Mouse (Mus musculus) layer of hippocampus, postnatal 25 days (tissue): ENCODE data around the gene Anks6. TPM values are rescaled to one million over a fixed set of nuclear protein-coding genes. Genes with fewer than 3 reads are reported as not detected.
"Not testable (repeated sequence)": the region's sequence is repeated elsewhere in the genome, so short reads cannot be mapped to it uniquely, and the experiment has no call there.

Experiments used
- DNase-seq, 2 experiments: peaks; one replicate each; pipeline ENCODE4 v3.0.0; 2022; ENCODE audit warnings: mixed read lengths in 2 of 2, low spot score in 1 of 2; ENCODE audit errors: extremely low spot score in 1 of 2
- total RNA-seq, 2 experiments: library from RNA; stranded (reverse); gene quantifications; 2 replicates each; pipeline ENCODE4 v1.2.3; 2021

Anks6 gene
- total RNA-seq = 10 to 100 TPM; 18.8 to 23.5 TPM

DNA sequence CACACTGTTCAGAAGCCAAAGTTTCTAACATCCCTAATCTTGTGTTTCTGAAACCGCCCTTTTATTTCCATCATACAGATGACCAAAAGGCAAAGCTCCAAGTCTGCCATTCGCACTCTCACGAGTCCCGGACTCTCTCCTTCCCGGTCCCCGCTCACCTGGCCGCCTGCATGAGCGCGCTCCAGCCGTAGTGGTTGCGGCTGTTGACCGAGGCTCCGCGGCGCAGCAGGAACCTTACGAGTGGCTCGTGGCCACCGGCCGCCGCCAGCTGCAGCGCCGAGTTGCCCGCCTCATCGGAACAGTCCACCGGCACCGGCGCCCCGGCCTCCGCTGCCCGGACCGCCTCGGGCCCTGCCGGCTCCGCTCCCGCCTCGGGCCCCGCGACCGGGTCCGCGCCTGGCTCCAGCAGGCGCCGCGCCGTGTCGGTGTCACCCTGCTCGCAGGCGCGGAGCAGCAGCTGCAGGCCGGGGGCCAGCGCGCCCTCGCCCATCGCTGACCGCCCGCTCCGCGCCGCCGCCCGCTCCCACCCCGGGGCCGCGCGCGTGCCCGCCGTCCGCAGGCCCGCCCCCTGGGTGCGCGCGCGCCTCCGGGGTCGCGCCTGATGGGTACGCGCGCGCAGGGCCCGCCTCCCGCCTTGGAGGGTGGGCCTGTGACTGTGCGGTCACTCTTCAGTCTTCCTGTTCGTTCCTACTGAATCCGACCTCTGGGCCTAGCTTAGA lies at the start of gene Anks6:
TSS of gene Anks6 (minus strand) at position 637 of the 719 bp plus-strand sequence.
- peak; percentile 68 to 70 for DNase-seq

- no peak for DNase-seq
These were observed 46.3 kb upstream of the Anks6 start for GRCm38 (mm10) chr4:47103561-47103960.

DNA sequence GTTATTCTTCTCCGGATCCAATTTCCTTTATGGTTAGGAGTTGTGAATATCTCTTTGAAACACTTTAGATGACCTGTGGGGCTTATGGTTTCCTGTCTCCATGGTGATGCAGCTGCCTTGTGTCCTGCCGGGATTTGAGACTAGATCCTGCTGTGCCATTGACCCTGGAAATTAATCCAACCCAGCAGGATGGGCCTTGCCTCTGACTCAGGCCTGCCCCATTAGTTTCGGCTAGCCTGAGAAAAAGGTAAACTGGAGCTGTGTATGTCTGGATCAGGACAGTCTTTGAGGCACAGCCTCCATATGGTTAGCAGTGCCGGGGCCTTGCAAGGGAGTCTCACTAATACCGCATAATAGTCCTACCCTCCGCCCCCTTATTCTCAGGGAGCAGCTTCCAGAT lies 36.4 kb upstream of the Anks6 start:
- DNase-seq = no peak

GRCm38 (mm10) chr4:47093161-47093560 lies 35.9 kb upstream of the Anks6 start:
- no peak for DNase-seq

- no peak for DNase-seq
These were observed 35.3 kb upstream of the Anks6 start for GRCm38 (mm10) chr4:47092387-47093021.

DNA sequence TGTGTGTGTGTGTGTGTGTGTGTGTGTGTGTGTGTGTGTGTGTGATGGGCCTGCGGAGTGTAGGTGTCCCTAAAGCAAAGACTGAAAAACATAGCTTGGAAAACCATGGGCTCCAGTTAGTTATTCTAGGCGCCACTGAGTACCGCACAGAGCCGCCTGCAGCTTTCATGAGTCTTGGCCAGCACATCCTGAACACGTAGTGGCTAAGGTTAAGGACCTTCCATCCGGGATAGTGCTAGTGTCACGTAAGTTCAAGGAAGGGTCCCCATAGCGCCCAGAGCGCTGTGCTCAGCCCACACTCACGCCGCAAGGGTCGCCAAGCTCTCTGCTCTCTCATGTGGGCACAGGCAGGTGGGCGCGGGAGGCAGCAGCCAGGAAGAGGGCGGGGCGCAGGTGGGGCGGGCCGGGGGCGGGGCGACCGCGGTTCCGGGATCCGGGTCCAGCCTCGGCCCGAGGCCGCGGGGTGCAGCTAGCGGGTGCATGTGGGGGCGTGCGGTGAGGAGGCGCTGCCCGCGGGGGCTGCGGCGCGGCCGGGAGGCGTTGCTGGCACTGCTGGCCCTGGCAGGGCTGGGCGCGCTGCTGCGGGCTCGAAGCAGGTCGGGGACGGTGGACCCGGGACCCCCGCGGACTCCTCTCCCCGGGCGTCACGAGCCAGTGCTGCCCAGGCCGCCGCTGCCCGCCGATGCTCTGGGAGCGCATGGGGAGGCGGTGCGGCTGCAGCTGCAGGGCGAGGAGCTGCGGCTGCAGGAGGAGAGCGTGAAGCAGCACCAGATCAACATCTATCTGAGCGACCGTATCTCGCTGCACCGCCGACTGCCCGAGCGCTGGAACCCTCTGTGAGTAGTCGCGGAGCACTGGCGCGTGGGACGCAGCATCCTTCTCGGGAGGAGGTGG lies 34.5 kb upstream of the Anks6 start, which contains the start of gene Galnt12:
TSS of gene Galnt12 (plus strand) at position 417 of the 894 bp plus-strand sequence.
- DNase-seq = peak; percentile 12 to 21

GRCm38 (mm10) chr4:47088671-47089070 lies 31.4 kb upstream of the Anks6 start:
- DNase-seq = no peak

DNA sequence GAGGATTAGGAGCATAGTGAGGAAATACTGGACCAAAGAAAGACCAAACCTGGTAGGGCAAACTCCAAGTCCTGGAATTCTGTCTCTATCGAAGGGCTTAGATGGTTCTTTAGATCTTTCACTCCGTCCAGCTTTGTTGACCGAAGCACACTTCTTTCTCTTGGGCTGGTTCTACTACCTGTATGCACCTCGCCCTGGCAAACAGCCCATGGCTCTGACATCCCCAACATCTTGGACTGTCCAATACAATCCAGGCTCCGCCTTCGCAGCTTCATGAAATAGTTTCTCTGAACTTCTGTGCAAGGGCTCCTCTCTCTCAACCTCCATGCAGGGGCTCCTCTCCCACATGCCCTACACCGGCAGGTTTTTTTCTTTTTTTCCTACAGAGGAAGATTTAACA lies 26.6 kb upstream of the Anks6 start:
- no peak for DNase-seq

DNA sequence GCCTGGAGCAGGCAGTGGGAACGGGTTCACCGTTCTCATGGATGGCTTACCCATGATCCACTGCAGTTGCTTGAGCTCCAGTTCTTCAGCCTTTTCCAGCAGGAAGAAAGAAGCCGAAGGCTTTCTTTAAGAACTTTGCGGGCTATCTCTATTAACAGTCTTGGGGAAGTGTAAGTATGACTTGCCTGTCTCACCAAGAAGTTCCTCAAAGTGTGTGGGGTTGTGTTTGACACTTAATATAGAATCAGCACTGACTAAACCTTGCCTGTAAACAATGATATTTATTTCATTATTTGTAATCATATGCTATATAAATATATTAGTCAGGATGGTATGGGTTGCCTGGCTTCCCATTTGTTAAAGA lies 23.4 kb upstream of the Anks6 start:
- DNase-seq = no peak

DNA sequence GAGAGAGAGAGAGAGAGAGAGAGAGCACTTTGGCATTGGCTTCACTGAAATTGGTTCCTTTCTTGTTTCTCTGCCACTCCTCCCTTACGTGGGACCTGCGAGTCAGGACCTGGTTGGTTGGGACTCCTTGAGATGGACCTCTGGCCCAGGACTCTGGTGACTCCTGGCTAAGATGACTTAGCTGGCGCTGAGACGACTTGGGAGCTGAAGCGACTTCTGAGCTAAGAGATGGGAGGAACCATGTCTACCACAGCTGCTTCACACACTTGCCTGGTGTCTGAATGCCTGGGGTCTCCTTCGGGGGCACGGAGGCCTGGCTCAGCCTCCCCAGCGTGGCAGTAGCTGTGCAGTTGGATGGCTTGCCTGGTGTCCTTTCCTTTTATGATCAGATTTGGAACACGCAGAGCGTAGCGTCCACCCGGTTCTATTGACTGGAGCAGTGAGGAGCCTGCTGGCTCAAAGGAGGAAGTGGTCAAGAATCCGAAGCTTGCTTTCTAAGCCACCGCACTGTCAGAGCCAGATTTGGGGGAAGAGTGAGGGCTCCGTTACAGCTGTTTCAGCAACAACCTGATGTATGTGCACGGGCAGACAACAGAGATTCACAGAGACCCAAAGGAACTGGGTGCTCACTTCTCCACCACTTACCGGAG lies 22.9 kb upstream of the Anks6 start:
- no peak for DNase-seq

DNA sequence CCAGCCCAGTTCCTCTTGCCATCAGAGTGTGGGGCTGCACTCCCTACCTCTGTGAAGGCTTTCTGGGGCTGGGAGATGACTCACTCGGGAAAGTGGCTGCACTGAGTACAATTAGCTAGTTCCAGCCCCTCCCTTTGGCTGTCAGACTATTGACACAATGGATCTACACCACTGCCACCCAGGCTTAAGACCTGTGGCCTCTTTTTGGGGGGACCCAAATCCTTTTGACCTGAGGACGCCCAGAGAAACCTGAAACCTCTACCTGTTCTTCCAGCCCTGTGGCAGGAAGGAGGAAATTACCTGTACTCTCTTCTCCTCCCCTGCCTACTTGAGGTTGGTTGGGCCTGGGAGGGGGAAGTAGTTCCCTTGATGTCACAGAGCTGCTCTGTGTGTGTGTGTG lies 17.8 kb upstream of the Anks6 start:
- DNase-seq = no peak

DNA sequence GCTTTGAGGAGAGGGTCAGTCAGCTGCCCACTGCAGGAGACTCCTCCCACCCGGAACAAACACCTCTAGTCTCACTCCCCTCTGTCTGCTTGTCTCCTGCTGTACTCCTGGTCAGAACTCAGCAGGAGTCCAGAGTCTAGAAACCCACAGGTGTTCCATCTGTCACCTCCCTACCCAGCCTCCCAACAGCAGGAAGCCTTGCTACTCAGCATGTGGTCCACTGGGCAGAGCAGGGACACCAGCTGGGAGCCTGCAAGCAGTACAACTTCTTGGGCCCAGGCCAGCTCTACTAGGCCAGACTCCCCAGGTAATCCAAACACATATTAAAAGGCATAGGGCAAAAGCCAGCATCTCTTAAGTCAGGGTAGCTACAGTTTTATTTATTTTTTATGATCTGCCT lies 3.7 kb upstream of the Anks6 start:
- DNase-seq = no peak

DNA sequence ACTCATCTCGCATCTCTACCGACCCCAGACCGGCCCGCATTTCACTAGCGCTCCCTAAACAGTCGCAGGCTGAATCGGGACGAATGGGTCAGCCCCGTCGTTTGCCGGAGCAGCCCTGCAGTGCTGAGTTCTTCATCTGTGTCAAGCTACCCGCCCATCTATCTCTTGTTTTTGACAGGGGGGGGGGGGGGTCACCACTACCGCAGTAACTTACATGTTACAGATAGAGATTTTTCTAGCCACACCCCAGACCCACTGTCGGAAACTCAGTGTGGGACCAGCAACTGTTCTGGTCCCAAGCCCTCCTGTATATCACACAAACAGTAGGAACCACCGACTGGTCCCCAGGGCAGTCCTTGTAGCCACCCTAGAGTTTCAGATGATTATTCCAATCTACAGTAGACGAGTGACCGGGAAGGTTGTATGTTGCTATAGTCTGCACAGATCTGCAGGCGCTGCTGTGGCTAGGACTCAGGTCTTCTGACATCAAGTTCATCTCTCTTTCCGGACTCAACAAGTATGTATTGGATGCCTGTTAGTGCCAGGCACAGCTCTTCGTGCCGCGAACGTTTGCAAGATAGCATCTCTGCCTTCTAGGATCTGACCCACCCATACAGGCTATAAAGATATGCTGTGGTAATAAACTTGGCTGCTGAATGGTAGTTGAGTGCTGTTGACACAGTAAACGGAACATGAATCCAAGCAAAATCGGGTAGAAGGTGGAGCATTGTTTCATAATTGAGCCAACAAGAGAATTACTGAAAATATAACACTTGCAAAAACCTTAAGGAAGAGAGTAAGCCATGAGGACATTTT lies 491 bp upstream of the Anks6 start:
- no peak for DNase-seq

DNA sequence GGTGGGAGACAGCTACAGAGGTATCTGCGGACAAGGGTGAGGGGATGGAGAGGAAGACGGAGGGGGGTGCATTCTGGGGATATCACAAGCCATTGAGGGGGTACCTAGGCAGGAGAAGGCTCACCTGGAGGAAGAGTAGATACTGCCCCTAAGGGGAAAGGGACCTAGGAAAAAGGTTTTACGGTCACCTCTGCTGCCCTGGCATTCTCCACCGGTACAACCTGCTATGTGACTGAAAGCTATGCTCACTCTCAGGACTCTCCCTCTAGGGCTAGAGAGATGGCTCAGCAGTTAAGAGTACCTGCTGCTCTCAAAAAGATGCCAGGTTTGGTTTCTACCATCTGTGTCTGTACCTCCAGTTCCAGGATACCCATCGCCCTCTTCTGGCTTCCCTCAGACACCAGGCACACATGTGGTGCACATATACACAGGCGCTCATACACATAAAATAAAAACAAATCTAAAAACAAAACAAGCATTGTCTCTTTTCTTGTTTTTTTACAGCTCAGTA lies 1.6 kb downstream of the Anks6 start:
- DNase-seq = no peak

DNA sequence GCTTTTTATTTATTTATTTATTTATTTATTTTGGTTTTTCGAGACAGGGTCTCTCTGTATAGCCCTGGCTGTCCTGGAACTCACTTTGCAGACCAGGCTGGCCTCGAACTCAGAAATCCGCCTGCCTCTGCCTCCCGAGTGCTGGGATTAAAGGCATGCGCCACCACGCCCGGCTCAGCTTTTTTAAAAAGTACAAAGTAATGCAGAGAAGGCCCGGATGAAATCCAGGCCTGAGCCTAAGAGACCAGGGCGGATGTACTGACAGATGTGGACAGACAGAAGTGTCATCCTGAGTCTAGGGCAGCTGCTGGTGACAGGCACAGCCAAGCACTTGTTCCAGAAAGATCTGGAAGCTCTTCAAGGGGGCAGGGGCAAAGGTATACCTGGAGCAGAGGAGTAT lies 2.1 kb downstream of the Anks6 start:
- not testable (repeated sequence) for DNase-seq

GRCm38 (mm10) chr4:47051905-47052304 lies 5.3 kb downstream of the Anks6 start:
- DNase-seq = no peak

DNA sequence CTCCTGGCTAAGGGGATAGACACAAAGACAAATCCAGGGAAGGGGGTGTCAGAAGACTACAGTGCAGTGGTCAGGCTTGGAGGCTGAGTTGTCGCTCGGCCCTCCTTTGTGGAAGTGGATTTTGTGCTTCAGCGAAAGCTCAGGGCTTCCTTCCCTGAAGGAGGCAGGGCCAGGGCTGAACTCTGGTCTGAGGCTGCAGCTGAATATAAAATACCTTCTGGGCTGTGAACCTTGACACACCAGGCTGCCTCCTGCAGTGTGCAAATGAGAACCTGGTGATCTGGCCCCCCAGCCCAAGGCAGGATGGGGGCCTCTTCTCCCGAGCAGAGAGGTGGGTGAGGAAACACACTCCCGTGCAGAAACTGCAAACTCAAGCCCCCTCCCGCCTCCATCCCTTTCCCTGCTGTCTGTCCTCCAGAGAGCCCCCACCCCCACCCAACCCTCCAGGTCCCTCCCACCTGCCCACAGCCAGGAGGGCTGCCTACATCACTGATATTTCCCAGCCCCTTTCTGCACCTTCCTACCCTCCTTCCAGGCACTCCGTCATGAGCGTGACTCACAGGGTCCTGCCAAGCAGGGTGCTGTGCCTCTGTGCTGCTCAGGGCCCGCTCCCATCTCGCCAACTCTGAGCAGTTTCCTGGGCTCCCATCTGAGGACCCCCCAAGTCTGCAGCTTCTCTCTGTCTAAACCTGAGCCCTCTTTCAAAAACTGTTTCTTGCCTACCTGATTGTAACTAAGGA lies 6.4 kb downstream of the Anks6 start:
- DNase-seq = peak in 1 of 2 experiments; percentile 3

GRCm38 (mm10) chr4:47050167-47050566 lies 7.1 kb downstream of the Anks6 start:
- peak; percentile 94 to 98 for DNase-seq

GRCm38 (mm10) chr4:47049216-47049615 lies 8.0 kb downstream of the Anks6 start:
- peak in 1 of 2 experiments; percentile 2 for DNase-seq
